Comparison of ENCODE assay signal across 8 mouse cellular contexts in genomic region chr2:4601034-4601890, GRCm38 (mm10). TPM values are rescaled to one million over a fixed set of nuclear protein-coding genes. Genes with fewer than 3 reads are reported as not detected.
DNase-seq lines count a peak whose midpoint lies in the region; ATAC-seq and TF ChIP-seq lines count a peak whose summit lies in the region.

No protein-coding gene starts in this region.

- WGBS in spleen, adult 2 months: 71% methylated on average over 15 of the region's 15 CpGs
- WGBS in forebrain, embryonic 13.5 days: 61% methylated on average over 15 of the region's 15 CpGs
- 54% methylated on average over 15 of the region's 15 CpGs for WGBS in hindbrain, embryonic 15.5 days

- no peak overlapping the region for H3K4me3 ChIP-seq in spleen, adult 2 months (ENCODE audit: extremely low read depth, insufficient read depth, insufficient read length)
- no peak overlapping the region for H3K4me3 ChIP-seq in forebrain, embryonic 13.5 days
- H3K4me3 ChIP-seq in hindbrain, embryonic 15.5 days: no peak overlapping the region

- no peaks in the 10 kb centered on the region for H3K27me3 ChIP-seq in spleen, adult 2 months (ENCODE audit: control insufficient read depth, insufficient read depth, low read length)
- no peaks in the 10 kb centered on the region for H3K27me3 ChIP-seq in forebrain, embryonic 13.5 days
- H3K27me3 ChIP-seq in hindbrain, embryonic 15.5 days: no peaks in the 10 kb centered on the region

- no peak overlapping the region for H3K4me2 ChIP-seq in forebrain, embryonic 13.5 days
- H3K4me2 ChIP-seq in hindbrain, embryonic 15.5 days: no peak overlapping the region

- no peak for DNase-seq in spleen, adult 2 months (ENCODE audit: low read depth in 1 of 2, low spot score in 2 of 2)
- no peak for DNase-seq in spleen, adult 12 weeks (ENCODE audit: low spot score)
- peak; percentile 15 for DNase-seq in c-Kit-positive CD71-positive TER-119-positive erythroid progenitor cells, embryonic 14.5 days (ENCODE audit: low spot score)
- DNase-seq in left cerebral cortex, adult 8-10 months (ENCODE audit: low spot score in 2 of 2): peak; percentile 25 to 26
- peak; percentile 64 for DNase-seq in mesoderm, embryonic 11.5 days (ENCODE audit: low read depth, low spot score)
- DNase-seq in spleen, postnatal 4 days (ENCODE audit: low spot score in 2 of 2): peak; percentile 30 to 70

- peak; percentile 52 for ATAC-seq in forebrain, embryonic 13.5 days
- peak; percentile 47; the same call in 1 of the 2 replicates for ATAC-seq in hindbrain, embryonic 15.5 days (ENCODE audit: low FRiP score, low read depth)

- no peak overlapping the region for H3K27ac ChIP-seq in spleen, adult 2 months (ENCODE audit: insufficient read depth, low read length)
- H3K27ac ChIP-seq in forebrain, embryonic 13.5 days: peak overlapping the region; percentile 27; the same call in 1 of the 2 replicates
- H3K27ac ChIP-seq in hindbrain, embryonic 15.5 days (replicated peaks): 0 out of 2 replicates have a peak overlapping the region, but pooled peaks have one; percentile 35

- H3K9ac ChIP-seq in forebrain, embryonic 13.5 days: no peak overlapping the region
- no peak overlapping the region for H3K9ac ChIP-seq in hindbrain, embryonic 15.5 days

- no peaks in the 10 kb centered on the region for H3K4me1 ChIP-seq in spleen, adult 2 months (ENCODE audit: control insufficient read depth, insufficient read depth, insufficient read length)
- 0 out of 2 replicates have a peak, but pooled peaks cover 7% of the 10 kb centered on the region for H3K4me1 ChIP-seq in forebrain, embryonic 13.5 days
- H3K4me1 ChIP-seq in hindbrain, embryonic 15.5 days (replicated peaks): peaks cover 10% of the 10 kb centered on the region

- TF ChIP-seq CTCF in spleen, adult 2 months (IDR thresholded peaks at IDR 0.05; ENCODE audit: extremely low read depth, insufficient read depth, insufficient read length, insufficient replicate concordance): peak; percentile 27; the same call in 1 of the 2 replicates

- 0 out of 2 replicates have a peak, but pooled peaks cover 2% of the 10 kb centered on the region for H3K36me3 ChIP-seq in spleen, adult 2 months (ENCODE audit: control insufficient read depth, insufficient read depth, low read length)
- peaks cover 93% of the 10 kb centered on the region for H3K36me3 ChIP-seq in forebrain, embryonic 13.5 days (ENCODE audit: poor library complexity, severe bottlenecking)
- peaks cover 57% of the 10 kb centered on the region for H3K36me3 ChIP-seq in hindbrain, embryonic 15.5 days

- H3K9me3 ChIP-seq in forebrain, embryonic 13.5 days (replicated peaks): no peaks in the 10 kb centered on the region
- H3K9me3 ChIP-seq in hindbrain, embryonic 15.5 days: no peaks in the 10 kb centered on the region

- TF ChIP-seq POLR2A in spleen, adult 2 months (IDR thresholded peaks at IDR 0.05; ENCODE audit: low read depth, low read length): no peak

RNA-seq across cellular contexts. Expression of gene Prpf18, which starts 50.7 kb away (rescaled TPM):
- 7.2 and 7.3 TPM in 2 replicates for polyA plus RNA-seq in spleen, adult 2 months (2012; rRNA removed)
- polyA plus RNA-seq in forebrain, embryonic 13.5 days (2015; fragmentation: Nextera tagmentation; extraction: Ambion mirVana): 52.6 and 52.9 TPM in 2 replicates
- polyA plus RNA-seq in hindbrain, embryonic 15.5 days (2015; fragmentation: Nextera tagmentation; extraction: Ambion mirVana): 39.8 and 41.4 TPM in 2 replicates
- 10 to 100 TPM; 45.1 to 47.4 (median 45.9) TPM for total RNA-seq in left cerebral cortex, adult 8-10 months (2022)

Comparison
In these comparisons a context has a peak if more than half of its experiments do, and no peak if none do; other contexts are left out.
1. DNase-seq: peak in c-Kit-positive CD71-positive TER-119-positive erythroid progenitor cells, embryonic 14.5 days (single experiment), left cerebral cortex, adult 8-10 months (2 of 2), mesoderm, embryonic 11.5 days (single experiment) and spleen, postnatal 4 days (2 of 2); none in spleen, adult 2 months (0 of 2) and spleen, adult 12 weeks (single experiment).